Mouse (Mus musculus): ENCODE measurements around the gene Plcd4.

GRCm38 (mm10) chr1:74587773-74588445, 45.2 kb downstream of the Plcd4 start, which contains the start of the genes Zfp142 and Bcs1l:
- TF ChIP-seq POLR2A (IDR thresholded peaks at IDR 0.05; ENCODE audit: insufficient read depth, low read depth, low read length) (peak; percentile 52; the same call in 1 of the 2 replicates), CTCF (IDR thresholded peaks at IDR 0.05; ENCODE audit: insufficient read depth, low read depth, low read length) (peak; percentile 12; the same call in 1 of the 2 replicates)
